Comparison of ENCODE assay signal across 8 mouse cellular contexts in the genomic region with DNA sequence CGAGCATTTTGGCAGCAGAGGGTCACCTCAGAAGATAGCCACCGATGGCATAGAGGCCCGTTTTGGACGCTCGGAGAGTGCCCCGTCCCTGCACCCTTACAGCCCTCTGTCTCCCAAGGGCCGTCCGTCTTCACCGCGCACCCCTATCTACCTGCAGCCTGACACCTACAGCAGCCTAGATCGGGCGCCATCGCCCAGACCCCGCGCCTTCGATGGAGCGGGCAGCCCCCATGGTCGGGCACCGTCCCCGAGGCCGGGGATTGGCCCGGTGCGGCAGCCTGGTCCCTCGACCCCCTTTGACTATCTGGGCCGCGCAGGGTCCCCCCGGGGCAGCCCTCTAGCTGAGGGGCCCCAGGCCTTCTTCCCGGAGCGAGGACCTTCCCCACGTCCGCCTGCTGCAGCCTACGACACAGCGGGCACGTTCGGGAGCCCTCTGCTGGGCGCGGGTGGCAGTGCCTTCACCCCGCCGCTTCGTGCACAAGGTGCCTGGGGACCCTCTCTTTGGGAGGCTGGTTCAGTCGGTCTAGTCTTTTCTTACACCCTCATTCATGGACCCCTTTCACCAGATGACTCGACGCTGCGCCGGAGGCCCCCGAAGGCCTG. TPM values are rescaled to one million over a fixed set of nuclear protein-coding genes. Genes with fewer than 3 reads are reported as not detected.
A peak's percentile ranks its signal among the peaks of the same experiment; 100 is the strongest.
DNase-seq lines count a peak whose midpoint lies in the region; ATAC-seq and TF ChIP-seq lines count a peak whose summit lies in the region.

No protein-coding gene starts in this region.

- H3K27me3 ChIP-seq in intestine, postnatal 0 days (replicated peaks; ENCODE audit: control insufficient read depth, insufficient read depth, low read length), result no peaks in the 10 kb centered on the region
- H3K27me3 ChIP-seq in liver, adult 2 months (ENCODE audit: control insufficient read depth, insufficient read depth, low read length), result no peaks in the 10 kb centered on the region
- H3K27me3 ChIP-seq in thymus, adult 2 months (ENCODE audit: control insufficient read depth, insufficient read depth, low read length), result no peaks in the 10 kb centered on the region

- no peak overlapping the region for H3K27ac ChIP-seq in intestine, postnatal 0 days (ENCODE audit: low read depth, low read length)
- H3K27ac ChIP-seq in liver, adult 2 months (replicated peaks; ENCODE audit: insufficient read depth, low read depth, low read length), result no peak overlapping the region
- no peak overlapping the region for H3K27ac ChIP-seq in thymus, adult 2 months (ENCODE audit: control insufficient read depth, insufficient read depth, low read length)

- no peaks in the 10 kb centered on the region for H3K9me3 ChIP-seq in intestine, postnatal 0 days (ENCODE audit: control insufficient read depth)

- H3K4me3 ChIP-seq in intestine, postnatal 0 days (ENCODE audit: low read depth, low read length), result peak overlapping the region; percentile 32
- H3K4me3 ChIP-seq in liver, adult 2 months (ENCODE audit: insufficient read depth, low read depth, low read length), result no peak overlapping the region
- peak overlapping the region; percentile 42 for H3K4me3 ChIP-seq in thymus, adult 2 months (ENCODE audit: control insufficient read depth, insufficient read depth, low read length)

- no peaks in the 10 kb centered on the region for H3K4me1 ChIP-seq in intestine, postnatal 0 days (replicated peaks; ENCODE audit: control insufficient read depth, insufficient read depth, low read length)
- no peaks in the 10 kb centered on the region for H3K4me1 ChIP-seq in liver, adult 2 months (ENCODE audit: control insufficient read depth, insufficient read depth, low read length)
- H3K4me1 ChIP-seq in thymus, adult 2 months (replicated peaks; ENCODE audit: control insufficient read depth, insufficient read depth, low read length), result peaks cover 5% of the 10 kb centered on the region

- H3K9ac ChIP-seq in intestine, postnatal 0 days (ENCODE audit: low read depth, low read length), result peak overlapping the region; percentile 11; the same call in 1 of the 2 replicates
- H3K9ac ChIP-seq in liver, adult 2 months (ENCODE audit: low read depth, low read length), result peak overlapping the region; percentile 45; the same call in 1 of the 2 replicates

- peak; percentile 92 for ATAC-seq in granulocyte monocyte progenitor cell, adult 5-6 weeks (replicated peaks; ENCODE audit: poor library complexity, severe bottlenecking)
- peak; percentile 37; the same call in 1 of the 2 replicates for ATAC-seq in intestine, postnatal 0 days

- H3K36me3 ChIP-seq in intestine, postnatal 0 days (ENCODE audit: control insufficient read depth, insufficient read depth), result no peaks in the 10 kb centered on the region
- no peaks in the 10 kb centered on the region for H3K36me3 ChIP-seq in liver, adult 2 months (ENCODE audit: control insufficient read depth, insufficient read depth, low read length)
- H3K36me3 ChIP-seq in thymus, adult 2 months (ENCODE audit: control insufficient read depth, insufficient read depth, low read length), result no peaks in the 10 kb centered on the region

- peak; percentile 57 for DNase-seq in ovary, postnatal 14 days (ENCODE audit: low spot score)
- DNase-seq in ovary, postnatal 10 days (ENCODE audit: low spot score), result no peak
- DNase-seq in cerebellum, postnatal 36 days, result peak; percentile 72 to 74
- DNase-seq in liver, adult 2 months (ENCODE audit: extremely low read depth, low read depth, low spot score), result no peak
- peak; percentile 39 to 67 for DNase-seq in natural killer cell, adult 2 months (ENCODE audit: low spot score in 2 of 2)
- DNase-seq in thymus, adult 2 months, result peak; percentile 82

- peak overlapping the region; percentile 70 for H3K4me2 ChIP-seq in intestine, postnatal 0 days (replicated peaks; ENCODE audit: low read depth)

- TF ChIP-seq POLR2A in liver, adult 2 months (IDR thresholded peaks at IDR 0.05; ENCODE audit: extremely low read depth, insufficient read depth, low read length), result no peak
- TF ChIP-seq POLR2A in thymus, adult 2 months (IDR thresholded peaks at IDR 0.05; ENCODE audit: control insufficient read depth, extremely low read depth, insufficient read depth, low read length, poor library complexity), result peak; percentile 32; the same call in 1 of the 2 replicates

- 16% methylated on average over 46 of the region's 46 CpGs for WGBS in intestine, postnatal 0 days
- WGBS in liver, adult 2 months, result 28% methylated on average over 46 of the region's 46 CpGs
- WGBS in thymus, adult 2 months, result 19% methylated on average over 46 of the region's 46 CpGs

- no peaks in the 10 kb centered on the region for H3K79me2 ChIP-seq in liver, adult 2 months (ENCODE audit: control insufficient read depth, insufficient read depth, low read length)

- TF ChIP-seq CTCF in intestine, postnatal 0 days (IDR thresholded peaks at IDR 0.05; ENCODE audit: low read depth), result peak; percentile 88
- TF ChIP-seq CTCF in liver, adult 2 months (IDR thresholded peaks at IDR 0.05; ENCODE audit: low read depth, low read length), result peak; percentile 74
- peak; percentile 83 for TF ChIP-seq CTCF in thymus, adult 2 months (IDR thresholded peaks at IDR 0.05; ENCODE audit: borderline replicate concordance, control insufficient read depth, extremely low read depth, insufficient read depth, low read length, poor library complexity)

RNA-seq across cellular contexts. Expression of a gene that starts 10.4 kb away (rescaled TPM):
- total RNA-seq in granulocyte monocyte progenitor cell, adult 5-6 weeks (2014; fragmentation: Nextera tagmentation), result 1.8 and 1.9 TPM in 2 replicates
- 0.26 and 0.57 TPM in 2 replicates for total RNA-seq in granulocyte monocyte progenitor cell, adult 5-6 weeks (2017)
- 1.4 TPM in 2 replicates for polyA plus RNA-seq in intestine, postnatal 0 days (2015; fragmentation: Nextera tagmentation; extraction: Ambion mirVana)
- 0.18 and 0.20 TPM in 2 replicates for total RNA-seq in liver, adult 2 months (2014; rRNA removed)
- 3.0 and 4.6 TPM in 2 replicates for polyA plus RNA-seq in liver, adult 2 months (2012; rRNA removed)
- polyA plus RNA-seq in thymus, adult 2 months (2012; rRNA removed), result 13.6 and 14.2 TPM in 2 replicates

RNA-seq across cellular contexts. Expression of a gene that starts 10.6 kb away (rescaled TPM):
- 20.3 and 26.1 TPM in 2 replicates for total RNA-seq in granulocyte monocyte progenitor cell, adult 5-6 weeks (2014; fragmentation: Nextera tagmentation)
- total RNA-seq in granulocyte monocyte progenitor cell, adult 5-6 weeks (2017), result 23.2 and 39.9 TPM in 2 replicates
- 8.3 and 9.7 TPM in 2 replicates for polyA plus RNA-seq in intestine, postnatal 0 days (2015; fragmentation: Nextera tagmentation; extraction: Ambion mirVana)
- total RNA-seq in liver, adult 2 months (2014; rRNA removed), result 1.3 and 1.7 TPM in 2 replicates
- 6.5 and 7.0 TPM in 2 replicates for polyA plus RNA-seq in liver, adult 2 months (2012; rRNA removed)
- 7.5 and 8.0 TPM in 2 replicates for polyA plus RNA-seq in thymus, adult 2 months (2012; rRNA removed)

RNA-seq across cellular contexts. Expression of a gene that starts 11.9 kb away (rescaled TPM):
- total RNA-seq in granulocyte monocyte progenitor cell, adult 5-6 weeks (2014; fragmentation: Nextera tagmentation), result 10.7 and 26.9 TPM in 2 replicates
- total RNA-seq in granulocyte monocyte progenitor cell, adult 5-6 weeks (2017), result 29.8 and 31.9 TPM in 2 replicates
- polyA plus RNA-seq in intestine, postnatal 0 days (2015; fragmentation: Nextera tagmentation; extraction: Ambion mirVana), result 6.2 and 8.7 TPM in 2 replicates
- 8.7 and 9.4 TPM in 2 replicates for total RNA-seq in liver, adult 2 months (2014; rRNA removed)
- 18.7 and 26.8 TPM in 2 replicates for polyA plus RNA-seq in liver, adult 2 months (2012; rRNA removed)
- polyA plus RNA-seq in thymus, adult 2 months (2012; rRNA removed), result 134 and 137 TPM in 2 replicates

RNA-seq across cellular contexts. Expression of a gene that starts 25.3 kb away (rescaled TPM):
- 12.4 and 42.8 TPM in 2 replicates for total RNA-seq in granulocyte monocyte progenitor cell, adult 5-6 weeks (2014; fragmentation: Nextera tagmentation)
- total RNA-seq in granulocyte monocyte progenitor cell, adult 5-6 weeks (2017), result 29.4 and 34.9 TPM in 2 replicates
- polyA plus RNA-seq in intestine, postnatal 0 days (2015; fragmentation: Nextera tagmentation; extraction: Ambion mirVana), result 22.1 and 27.1 TPM in 2 replicates
- total RNA-seq in liver, adult 2 months (2014; rRNA removed), result 6.5 and 6.6 TPM in 2 replicates
- polyA plus RNA-seq in liver, adult 2 months (2012; rRNA removed), result 8.5 and 9.4 TPM in 2 replicates
- 62.3 and 63.6 TPM in 2 replicates for polyA plus RNA-seq in thymus, adult 2 months (2012; rRNA removed)

RNA-seq across cellular contexts. Expression of a gene that starts 34.0 kb away (rescaled TPM):
- not detected in 2 replicates for total RNA-seq in granulocyte monocyte progenitor cell, adult 5-6 weeks (2014; fragmentation: Nextera tagmentation)
- not detected in 2 replicates for total RNA-seq in granulocyte monocyte progenitor cell, adult 5-6 weeks (2017)
- polyA plus RNA-seq in intestine, postnatal 0 days (2015; fragmentation: Nextera tagmentation; extraction: Ambion mirVana), result 1.6 TPM in 2 replicates
- total RNA-seq in liver, adult 2 months (2014; rRNA removed), result 0.37 TPM in 1 of 2 replicates, not detected in the other
- 0.17 and 0.24 TPM in 2 replicates for polyA plus RNA-seq in liver, adult 2 months (2012; rRNA removed)
- 73.1 and 87.0 TPM in 2 replicates for polyA plus RNA-seq in thymus, adult 2 months (2012; rRNA removed)

Comparison
In these comparisons a context has a peak if more than half of its experiments do, and no peak if none do; other contexts are left out.
1. DNase-seq: peak in ovary, postnatal 14 days (single experiment), cerebellum, postnatal 36 days (2 of 2), natural killer cell, adult 2 months (2 of 2) and thymus, adult 2 months (single experiment); none in ovary, postnatal 10 days (single experiment) and liver, adult 2 months (single experiment).
2. Peak in every context shown above with its lines, with median percentiles within 50 percentile points of each other: CTCF ChIP-seq.